Mouse (Mus musculus) layer of hippocampus, adult 8-10 months (tissue): ENCODE measurements around the gene Lrrc28. TPM values are rescaled to one million over a fixed set of nuclear protein-coding genes. Genes with fewer than 3 reads are reported as not detected.
A peak's percentile ranks its signal among the peaks of the same experiment; 100 is the strongest.

Experiments used
- DNase-seq, 2 experiments: peaks; one replicate each; pipeline ENCODE4 v3.0.0; 2022; ENCODE audit warnings: low spot score in 2 of 2
- total RNA-seq, 4 experiments: library from RNA; stranded (reverse); gene quantifications; 2 replicates each; pipeline ENCODE4 v1.2.4; 2022

The Lrrc28 gene
- total RNA-seq, 4 experiments from 2014 or later, result 26.5 to 45.6 (median 42.1) TPM

DNA sequence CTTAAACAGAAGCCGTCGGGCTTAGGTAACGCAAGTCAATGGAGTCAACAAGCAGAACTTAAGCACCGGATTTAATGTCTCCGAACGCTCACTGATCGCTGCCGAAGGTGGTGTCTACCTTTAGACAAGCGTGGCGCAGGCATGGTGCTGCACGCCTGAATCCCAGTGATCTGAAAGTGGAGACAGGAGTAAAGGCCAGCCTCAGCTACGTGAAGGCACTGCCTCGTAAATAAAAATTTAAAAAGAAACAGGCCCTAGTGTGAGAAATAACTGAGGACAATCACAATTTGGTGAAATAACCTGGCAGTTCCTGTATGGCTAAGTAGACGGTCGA lies 580 bp upstream of the Lrrc28 start:
- DNase-seq, result no peak

DNA sequence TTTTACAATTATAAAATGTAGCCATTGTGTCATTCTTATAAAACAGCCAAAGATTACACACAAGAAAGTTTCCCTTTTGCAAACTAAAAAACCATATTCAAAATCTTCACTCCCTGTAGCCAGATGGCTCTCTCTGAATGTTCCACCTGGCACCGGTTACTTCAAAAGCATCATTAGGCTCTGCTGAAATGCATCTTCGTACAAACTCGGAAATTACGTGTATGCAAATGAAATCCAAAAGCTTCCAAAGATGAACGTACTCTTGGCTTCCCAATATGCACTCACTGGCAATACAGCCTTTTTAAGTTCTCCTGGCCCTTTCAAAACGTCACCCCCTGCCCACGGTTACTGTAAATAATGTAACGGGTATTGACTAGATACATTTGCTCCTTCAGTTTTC lies 777 bp downstream of the Lrrc28 start:
- DNase-seq, result no peak

DNA sequence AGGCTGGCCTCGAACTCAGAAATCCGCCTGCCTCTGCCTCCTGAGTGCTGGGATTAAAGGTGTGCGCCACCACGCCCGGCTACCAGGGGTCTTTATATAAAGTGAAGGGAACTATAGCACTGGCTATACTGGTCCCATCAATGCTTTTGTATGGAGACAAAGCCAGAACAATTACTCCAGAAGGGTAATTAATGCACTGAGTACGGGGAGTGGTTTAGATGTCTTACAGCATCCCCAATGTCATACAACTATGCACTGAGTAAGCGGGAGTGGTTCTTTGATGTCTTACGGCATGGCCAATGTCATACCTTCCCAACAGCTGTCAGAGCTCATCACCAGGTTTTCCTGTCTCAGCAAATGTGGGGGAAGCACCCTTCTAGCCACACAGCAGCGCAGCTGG lies 2.1 kb downstream of the Lrrc28 start:
- DNase-seq, result no peak

DNA sequence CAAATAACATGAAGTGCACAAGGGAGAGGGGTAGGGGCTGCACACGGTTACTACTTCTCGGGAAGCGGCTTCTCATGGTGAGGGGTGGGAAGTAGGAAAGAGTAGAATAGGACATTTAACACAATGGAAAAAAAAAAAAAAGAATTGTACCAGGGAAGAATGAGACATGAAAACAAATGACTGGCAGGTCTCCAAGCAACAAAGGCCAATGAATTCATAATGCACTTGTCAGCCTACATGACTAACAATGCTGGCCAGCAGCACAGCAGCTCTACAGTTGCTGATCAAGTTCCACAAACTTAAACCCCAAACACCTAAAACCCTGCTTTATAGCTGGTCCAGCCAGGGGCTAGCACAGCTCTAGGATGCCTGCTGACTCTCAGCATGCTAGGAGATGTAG lies 6.1 kb downstream of the Lrrc28 start:
- peak in 1 of 2 experiments; percentile 28 for DNase-seq

DNA sequence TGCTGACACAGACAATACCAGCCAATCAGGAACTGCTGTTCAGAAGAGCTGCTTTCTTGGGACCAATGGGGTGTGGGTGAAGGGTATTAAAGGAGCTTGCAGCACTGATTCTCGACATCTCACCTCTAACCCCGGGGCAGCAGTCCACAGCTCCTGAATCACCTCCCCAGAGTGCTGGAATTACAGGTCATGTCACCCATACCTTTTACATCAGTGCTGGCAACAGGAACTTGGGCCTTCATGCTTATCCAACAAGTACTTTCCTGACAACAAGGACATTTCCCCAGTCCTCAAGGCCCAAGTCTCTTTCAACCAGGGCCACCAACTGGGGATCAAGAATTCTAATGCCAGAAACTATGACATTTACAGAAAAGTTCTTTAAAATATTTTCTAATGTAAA lies 8.9 kb downstream of the Lrrc28 start:
- DNase-seq, result no peak

DNA sequence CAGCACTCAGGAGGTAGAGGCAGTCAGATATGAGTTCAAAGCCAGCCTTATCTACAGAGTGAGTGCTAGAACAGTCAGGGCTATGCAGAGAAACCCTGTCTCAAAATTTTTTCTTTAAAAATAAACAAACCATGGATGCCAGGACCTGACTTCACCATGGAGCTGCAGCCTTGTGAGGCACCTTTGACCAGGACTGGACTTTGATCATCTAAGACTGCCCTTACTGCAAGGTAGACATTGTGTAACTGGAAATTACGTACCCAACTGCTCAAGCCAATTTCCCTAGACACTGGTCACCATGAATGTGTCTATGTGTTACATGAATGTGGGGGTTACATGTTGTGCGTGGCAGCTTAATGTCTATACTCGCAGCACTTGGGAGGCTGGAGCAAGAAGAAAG lies 10.9 kb downstream of the Lrrc28 start:
- no peak for DNase-seq

DNA sequence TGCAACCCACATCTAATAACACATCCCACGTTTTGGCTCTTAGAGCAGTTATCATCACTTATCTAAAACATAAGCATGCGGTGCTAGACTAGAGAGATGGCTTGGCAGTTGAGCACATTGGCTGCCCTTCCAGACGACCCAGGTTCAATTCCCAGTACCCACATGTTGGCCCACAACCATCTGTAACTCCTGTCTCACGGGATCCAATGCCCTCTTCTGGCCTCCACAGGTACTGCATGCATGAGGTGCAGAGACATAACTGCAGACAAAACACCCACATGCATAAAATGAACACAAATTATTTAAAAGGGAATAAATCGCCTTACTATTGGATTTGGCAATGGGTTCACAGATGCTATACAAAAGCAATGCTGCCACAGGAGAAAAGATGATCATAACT lies 12.7 kb downstream of the Lrrc28 start:
- DNase-seq, result no peak

DNA sequence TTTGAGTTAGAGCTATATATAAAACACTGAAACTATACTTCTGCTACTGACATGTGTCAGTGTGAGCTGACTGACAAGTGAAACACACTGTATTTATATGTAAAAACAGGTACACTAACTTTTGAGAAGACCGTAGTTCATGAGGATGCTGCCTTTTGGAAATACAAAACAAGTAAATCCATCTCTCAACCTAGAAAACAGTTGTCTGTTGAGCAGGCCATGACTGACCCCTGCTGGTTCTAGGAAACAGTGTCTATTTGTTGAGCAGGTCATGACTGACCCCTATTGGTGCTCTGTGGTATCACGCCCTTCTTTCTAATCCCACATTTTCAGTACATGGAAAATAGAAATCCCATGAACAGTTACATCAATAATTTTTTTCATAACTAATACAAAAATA lies 14.3 kb downstream of the Lrrc28 start:
- DNase-seq, result peak; percentile 66 to 89

DNA sequence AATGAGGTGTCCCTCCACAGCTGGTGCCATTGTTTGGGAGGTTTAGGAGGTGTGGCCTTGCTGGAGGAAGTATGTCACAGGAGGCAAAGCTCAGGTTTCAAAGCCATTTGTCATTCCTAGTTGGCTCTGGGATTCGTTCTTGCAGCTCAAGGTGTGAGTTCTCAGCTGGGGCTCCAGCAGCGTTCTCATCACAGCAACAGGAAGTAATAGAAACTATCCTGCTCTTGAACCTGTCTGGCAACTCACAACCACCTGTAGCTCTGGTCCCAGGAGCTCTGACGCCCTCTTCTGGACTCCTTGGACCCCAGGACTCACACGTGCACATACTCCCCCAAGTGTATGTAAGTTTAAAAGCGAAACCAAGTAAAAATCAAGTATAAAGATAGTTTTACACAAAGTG lies 15.4 kb downstream of the Lrrc28 start:
- no peak for DNase-seq

DNA sequence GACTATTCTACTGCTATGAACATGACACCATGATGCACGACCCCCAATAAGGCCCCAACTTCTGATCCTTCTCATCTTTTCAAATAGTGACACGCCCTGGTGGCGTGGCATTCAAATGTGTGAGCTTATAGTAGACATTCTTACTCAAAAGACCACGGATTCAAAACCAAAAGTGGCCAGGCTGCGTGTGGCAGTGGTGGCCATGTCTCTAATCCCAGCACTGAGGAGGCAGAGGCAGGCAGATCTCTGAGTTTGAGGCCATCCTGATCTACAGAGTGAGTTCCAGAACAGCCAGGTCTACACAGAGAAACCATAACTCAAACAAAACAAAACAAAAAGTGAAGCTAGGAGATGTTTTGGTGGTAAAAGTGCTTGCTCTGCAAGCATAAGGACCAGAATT lies 18.4 kb downstream of the Lrrc28 start:
- DNase-seq, result no peak

DNA sequence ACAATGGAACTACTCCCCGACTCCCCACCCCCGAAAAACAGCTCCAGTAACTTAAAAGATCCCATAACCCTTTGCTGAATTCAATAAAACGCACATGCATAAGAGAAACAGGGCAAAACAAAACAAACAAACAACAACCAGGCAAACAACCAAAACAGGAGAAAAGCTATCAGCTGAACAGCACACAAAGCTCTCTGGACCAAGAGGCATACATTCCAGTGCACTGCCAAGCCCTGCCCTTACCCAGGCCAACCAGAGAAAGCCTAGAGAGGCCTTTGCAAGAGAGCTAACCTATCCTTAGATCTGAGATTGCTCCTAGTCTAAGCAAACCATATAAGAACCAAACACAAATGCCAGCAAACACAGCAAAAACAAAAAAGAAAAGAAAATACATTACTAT lies 22.9 kb downstream of the Lrrc28 start:
- no peak for DNase-seq

DNA sequence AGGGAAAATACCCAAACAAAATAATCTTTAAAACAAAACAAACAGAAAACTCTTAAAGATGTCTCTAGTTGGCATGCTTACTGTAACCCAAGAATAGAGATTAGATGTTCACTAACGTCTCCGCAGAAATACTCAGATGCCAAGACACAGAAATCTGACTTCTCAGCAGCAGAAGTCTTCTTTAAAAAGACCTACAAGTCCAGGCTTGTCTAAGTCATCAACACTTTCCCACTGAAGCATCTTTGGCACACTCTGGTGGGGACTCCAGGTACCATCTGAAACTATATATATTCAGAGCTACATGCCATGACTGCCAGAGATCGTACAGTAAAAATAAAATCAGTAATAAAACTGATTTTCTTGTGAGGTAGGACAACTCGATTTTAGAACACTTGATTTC lies 25.2 kb downstream of the Lrrc28 start:
- DNase-seq, result no peak

DNA sequence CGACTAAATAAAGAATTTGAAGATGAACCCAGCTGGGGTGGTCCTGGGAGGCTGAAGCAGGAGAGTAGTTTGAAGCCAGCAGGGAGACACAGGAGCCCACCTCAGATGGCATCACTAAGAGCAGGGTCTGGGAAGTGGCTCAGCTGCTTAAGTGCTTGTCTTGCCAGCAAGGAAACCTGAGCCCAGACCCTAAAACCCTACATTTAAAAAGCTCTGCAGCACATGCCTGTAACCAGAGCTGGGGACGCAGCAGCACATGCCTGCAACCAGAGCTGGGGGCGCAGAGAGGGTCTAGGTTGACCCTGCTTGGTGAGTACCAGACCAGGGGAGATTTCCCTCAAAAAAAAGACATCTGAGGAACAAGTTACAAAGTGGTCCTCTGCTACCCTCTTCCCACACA lies 26.8 kb downstream of the Lrrc28 start:
- no peak for DNase-seq

DNA sequence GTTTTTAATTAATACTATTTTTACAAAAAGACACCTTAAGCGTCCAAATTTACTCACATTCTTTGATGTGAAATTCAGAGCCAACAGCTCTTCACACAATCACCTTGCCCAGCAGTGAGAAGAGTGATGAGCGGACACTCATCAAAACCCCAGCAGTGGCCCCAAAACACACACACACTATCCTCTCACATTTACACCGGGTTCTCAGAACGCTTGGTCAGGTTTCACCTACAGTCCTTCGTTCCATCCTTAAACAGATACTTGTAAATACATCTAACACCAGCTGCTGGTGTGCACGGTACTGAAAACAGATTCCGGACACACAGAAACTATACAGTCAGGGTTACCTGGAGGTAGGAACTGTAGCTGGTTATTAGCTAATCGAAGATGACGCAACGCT lies 27.4 kb downstream of the Lrrc28 start:
- DNase-seq, result no peak

DNA sequence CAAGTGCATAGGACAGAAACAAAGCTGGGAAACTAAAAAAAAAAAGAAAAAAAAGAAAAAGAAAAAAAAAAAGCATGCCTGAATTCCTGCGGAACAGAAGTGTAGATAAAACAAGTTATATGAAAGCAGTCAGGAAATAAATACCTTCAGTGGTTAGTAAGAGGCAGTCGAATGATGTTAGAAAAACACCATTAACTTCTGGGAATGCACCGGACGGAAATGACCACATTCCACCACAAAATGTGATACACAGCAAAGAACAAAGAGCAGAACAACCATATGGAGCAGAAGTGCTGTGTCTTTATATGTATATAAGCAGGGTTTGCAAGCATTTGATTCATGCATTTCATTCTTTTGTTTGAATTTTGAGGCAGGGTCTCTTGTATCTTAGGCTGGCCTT lies 28.2 kb downstream of the Lrrc28 start:
- DNase-seq, result no peak

DNA sequence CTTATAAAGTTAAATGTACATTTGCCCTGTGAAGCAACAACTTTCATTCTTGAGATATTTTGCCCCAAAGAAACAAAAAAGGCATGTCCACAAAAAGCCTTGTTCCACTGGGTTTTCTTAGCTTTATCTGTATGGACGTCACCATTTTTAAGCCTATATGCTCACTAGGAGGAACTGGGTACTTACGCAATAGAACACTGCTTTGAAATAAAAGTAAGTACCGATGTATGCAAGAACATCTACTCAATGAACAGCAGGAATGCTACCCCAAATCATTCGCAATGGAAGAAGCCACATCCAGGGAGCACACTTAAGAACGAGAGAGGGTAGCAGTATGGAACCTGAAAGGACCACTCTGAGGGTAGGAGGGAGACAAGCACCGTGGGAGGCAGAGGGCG lies 30.6 kb downstream of the Lrrc28 start:
- DNase-seq, result no peak

DNA sequence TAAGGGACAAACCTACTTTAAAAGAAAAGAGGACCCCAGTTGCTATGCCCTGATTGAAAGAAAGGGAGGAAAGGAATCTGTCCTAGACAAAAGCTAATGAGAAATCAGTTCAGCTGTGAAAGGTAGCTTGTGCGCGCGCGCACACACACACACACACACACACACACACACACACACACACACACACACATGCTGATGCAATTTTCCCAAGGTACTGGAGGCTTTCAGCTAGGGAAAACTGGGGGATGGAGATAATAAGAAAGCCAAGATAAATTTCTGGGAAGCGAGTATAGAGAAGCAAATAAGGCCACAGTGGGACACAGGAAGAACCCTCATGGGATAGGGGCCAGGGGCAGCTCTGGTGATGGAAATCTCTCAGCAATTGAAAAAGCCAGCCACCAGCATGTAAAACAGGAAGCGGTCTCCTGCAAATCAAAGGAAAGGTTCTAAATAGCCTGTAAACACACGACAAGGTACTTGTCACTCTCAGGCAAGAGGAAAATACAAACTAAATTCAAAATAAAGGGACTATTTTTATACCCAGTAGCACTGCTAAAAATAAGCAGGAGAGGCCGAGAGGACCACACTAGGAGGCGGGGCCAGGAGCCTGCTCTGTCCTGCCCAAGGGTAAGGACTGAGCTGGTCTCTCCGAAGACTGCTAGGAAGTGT lies 31.1 kb downstream of the Lrrc28 start:
- DNase-seq, result no peak

DNA sequence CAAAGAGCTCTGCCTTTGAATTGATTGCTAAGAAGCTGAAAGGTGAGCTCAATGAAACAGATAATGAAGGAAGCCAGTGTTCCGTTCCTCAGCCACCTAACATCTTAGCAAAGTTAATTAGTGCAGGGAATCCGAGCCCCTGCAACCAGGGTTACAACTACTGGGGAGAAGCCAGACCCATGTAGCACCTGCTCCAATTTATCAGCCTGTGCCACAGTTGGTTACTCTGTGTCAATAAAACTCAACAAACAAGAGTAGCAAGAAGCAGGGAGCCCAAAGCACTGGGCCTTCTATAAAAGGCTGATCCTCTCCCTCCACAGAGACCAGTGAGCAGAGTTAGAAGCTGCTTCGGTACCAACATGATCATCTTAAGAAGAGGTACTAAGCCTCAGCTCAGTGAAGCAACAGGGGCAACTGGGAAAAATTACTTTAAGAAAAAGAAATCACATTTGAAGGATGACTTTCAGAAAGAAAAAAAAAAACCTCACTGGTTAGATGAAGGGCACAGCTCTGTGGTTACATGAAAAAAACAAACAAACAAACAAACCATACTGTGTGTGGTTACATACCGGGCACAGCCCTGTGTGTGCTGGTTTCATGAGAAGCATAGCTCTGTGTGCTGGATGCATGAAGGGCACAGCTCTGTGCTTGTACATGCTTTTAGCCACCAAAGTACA lies 36.6 kb downstream of the Lrrc28 start:
- DNase-seq, result no peak

DNA sequence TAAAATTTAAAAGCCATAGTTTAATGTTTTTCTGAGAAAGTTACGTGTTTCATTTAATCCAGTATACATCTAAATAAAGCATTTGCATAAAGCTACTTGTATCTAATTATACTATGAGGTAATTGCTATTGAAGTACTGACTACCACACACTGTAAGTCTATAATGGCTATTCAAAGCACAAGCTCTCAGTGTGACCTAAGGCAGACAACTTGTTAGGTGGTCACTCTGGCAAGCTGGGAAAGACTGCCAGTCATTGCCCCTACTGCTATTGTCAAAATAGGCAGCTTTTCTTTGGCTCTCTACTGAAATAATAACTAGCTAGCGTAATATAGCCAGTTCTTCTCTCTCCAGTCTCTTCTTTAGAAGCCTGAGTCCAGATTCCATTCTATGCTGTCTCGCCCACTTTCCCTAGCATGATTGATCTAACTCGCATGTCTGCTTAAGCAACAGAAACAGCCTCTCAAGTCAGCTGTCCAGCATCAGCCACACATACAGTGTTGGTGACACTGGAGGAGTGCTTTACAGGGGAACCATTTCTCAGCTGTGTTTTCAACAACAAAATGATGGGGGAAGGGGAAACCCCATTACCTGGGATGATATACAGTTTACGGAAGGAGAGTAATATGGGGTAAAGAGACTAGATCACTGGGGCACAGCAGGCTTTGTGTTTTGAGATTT lies 37.3 kb downstream of the Lrrc28 start:
- no peak for DNase-seq

DNA sequence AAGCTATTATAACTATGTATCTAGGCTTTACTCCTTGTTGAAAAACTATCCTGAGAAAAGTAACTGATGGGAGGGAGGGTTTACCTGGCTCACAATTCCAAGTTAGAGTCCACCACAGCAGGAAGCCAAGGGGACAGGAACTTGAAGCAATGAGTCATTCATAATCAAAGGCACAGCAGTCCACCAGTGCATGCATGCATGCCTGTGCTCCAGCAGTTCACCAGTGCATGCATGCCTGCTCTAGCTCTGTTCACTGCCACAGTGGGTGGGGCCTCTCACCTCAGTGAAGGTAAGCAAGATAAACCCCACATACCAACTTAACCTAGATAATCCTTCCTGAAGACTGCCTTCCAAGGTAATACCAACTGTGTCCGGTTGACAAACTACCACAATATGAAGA lies 38.8 kb downstream of the Lrrc28 start:
- no peak for DNase-seq

DNA sequence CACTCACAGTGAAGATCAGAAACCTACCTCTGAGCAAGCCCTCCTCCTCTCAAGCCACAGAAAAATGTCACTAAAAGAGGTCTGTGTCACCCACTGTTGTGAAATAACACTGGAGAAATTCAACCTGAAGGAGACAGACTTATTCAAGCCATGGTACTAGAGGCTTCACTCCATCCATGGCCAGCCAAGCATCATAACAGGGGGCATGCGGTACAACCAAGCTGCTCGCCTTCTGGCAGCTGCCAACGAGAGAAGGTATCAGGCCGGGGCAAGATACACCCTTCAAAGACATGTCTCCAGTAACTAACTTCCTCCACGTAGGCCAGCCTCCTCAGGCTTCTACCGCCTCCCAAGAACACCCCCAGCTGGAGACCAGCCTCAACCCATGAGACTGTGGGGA lies 40.0 kb downstream of the Lrrc28 start:
- DNase-seq, result no peak

DNA sequence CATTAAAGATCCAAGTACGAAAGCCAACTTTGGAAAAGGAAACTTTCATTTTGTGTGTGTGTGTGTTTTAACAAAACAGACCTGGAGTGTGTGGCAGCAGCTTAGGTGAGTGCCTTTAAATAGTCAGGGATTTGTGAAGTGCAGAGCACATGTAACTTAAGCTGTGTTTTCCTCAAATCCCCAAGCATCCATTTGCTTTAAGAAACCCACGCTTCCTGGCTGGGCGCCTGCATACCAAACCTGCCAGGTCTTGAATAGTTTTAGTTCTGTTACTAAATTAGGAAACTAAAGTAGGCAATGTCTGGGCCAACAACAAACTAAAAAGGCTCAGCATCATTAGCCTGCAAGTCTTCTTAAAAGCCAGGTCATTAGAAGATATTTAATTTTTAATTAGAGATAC lies 47.0 kb downstream of the Lrrc28 start:
- DNase-seq, result peak; percentile 59 to 72

DNA sequence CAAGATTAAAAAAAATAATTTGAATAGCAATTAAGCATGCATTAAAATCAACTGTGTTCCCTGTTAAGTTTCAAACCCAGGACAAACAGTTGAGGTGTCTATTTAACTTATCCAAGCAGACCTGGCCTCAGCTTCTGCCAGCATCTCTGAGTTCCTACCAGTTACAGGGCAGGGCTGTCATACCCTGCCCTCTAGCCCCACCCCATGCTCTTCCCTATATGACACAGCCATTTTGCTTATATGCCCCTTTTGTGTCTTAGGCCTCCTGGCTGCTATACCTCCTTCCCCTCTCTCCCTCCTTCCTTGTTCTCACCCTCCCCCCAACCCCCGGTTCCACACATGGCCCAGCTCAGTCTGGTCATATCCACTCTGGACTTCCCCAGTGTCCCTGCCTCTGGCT lies 48.1 kb downstream of the Lrrc28 start:
- no peak for DNase-seq
